Mouse (Mus musculus): ENCODE data around the gene Vps41. TPM values are rescaled to one million over a fixed set of nuclear protein-coding genes. Genes with fewer than 3 reads are reported as not detected.

Gene Vps41
- polyA plus RNA-seq, 1 experiment from 2014 or later: 105 TPM

DNA sequence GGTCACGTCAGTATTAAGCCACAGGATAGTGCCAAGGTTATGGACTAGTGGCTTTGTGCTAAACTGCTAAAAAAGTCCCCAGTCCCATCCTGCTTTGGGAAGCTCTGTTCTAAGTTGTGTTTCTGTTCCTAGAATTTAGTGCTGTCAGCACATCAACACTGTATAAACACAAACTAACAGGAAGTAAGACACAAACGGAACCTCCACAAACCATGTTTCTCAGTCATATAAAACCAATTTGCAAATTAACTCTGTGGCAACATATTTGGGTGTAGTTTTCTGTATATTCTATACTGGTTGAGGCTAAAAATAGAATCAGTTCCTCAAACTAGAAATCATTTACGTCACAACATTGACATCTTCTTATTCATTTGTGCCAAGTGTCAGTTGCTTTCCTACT, 83.3 kb downstream of the Vps41 start:
- Histone ChIP-seq H3K27me3 (no peaks in the 10 kb centered on the region), H3K9me3 (replicated peaks) (no peaks in the 10 kb centered on the region), H3K9ac (no peak overlapping the region), H3K4me2 (replicated peaks) (no peak overlapping the region), H3K4me1 (no peaks in the 10 kb centered on the region), H3K4me3 (no peak overlapping the region), H3K36me3 (no peaks in the 10 kb centered on the region), H3K27ac (no peak overlapping the region)
- whole genome bisulfite sequencing: 78% methylated on average over 3 of the region's 3 CpGs
- ATAC-seq (ENCODE audit: low FRiP score): no peak

DNA sequence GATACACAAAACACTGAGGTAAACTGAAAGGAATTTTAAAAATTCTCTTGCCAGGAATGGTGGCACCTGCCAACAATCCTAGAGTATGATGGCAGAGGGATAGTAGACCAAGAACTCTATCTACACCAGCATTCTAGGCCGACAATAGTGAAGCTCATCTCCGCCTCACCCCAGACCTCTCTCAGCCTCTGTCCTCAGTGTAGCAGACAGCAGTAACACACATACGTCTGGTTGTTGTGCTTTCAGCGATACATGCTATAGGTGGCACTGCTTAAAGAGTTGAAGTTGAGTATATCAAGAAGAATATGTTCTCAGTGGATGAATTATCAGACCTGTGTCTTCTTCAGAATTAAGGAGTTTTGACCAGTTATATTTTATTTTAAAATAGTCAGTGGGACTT, 92.4 kb downstream of the Vps41 start:
- Histone ChIP-seq H3K4me2 (replicated peaks) (no peak overlapping the region), H3K9me3 (replicated peaks) (no peaks in the 10 kb centered on the region), H3K4me1 (no peaks in the 10 kb centered on the region), H3K27me3 (no peaks in the 10 kb centered on the region), H3K9ac (no peak overlapping the region), H3K4me3 (no peak overlapping the region), H3K27ac (no peak overlapping the region), H3K36me3 (peaks cover 5% of the 10 kb centered on the region)
- peak; percentile 33; the same call in 1 of the 2 replicates for ATAC-seq (ENCODE audit: low FRiP score)
- 83% methylated on average over 4 of the region's 4 CpGs for WGBS

DNA sequence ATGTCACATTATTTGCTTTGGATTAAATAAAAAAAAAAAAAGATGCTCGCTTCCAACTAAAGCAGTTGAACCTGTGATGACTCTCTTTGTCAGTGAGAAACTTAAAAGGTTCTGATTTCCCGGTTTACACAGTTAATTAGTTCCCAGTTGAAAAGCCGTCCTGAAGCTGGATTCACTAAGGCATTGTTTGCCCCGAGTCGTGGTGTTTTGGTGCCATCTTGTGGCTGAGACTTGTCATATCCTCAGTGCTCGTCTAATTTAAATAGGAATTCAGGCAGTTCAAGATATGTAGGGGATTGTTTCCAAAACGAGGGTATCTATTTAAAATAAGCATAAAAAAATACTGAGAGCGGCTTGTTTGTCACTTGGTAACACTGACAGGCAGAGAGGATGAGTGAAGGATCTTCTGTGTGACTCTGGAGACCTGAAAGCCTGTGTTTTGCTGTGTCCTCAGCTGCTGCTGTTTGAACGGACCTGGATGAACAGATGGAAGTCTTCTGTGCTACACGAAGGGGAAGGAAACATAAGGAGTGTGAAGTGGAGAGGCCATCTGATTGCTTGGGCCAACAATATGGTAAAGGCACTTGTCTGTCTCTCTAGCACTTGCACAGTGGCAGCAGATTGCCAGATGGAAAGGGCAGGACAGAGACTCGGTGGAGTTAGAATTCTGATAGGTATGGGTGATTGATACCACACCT, 93.0 kb downstream of the Vps41 start:
- H3K27me3 ChIP-seq: no peaks in the 10 kb centered on the region
- no peaks in the 10 kb centered on the region for H3K4me1 ChIP-seq
- H3K36me3 ChIP-seq: peaks cover 8% of the 10 kb centered on the region
- 21% methylated on average over 11 of the region's 11 CpGs for WGBS
- H3K9ac ChIP-seq: no peak overlapping the region
- no peaks in the 10 kb centered on the region for H3K9me3 ChIP-seq (replicated peaks)
- no peak overlapping the region for H3K27ac ChIP-seq
- peak; percentile 86 for ATAC-seq (ENCODE audit: low FRiP score)
- no peak overlapping the region for H3K4me2 ChIP-seq (replicated peaks)
- H3K4me3 ChIP-seq: no peak overlapping the region

DNA sequence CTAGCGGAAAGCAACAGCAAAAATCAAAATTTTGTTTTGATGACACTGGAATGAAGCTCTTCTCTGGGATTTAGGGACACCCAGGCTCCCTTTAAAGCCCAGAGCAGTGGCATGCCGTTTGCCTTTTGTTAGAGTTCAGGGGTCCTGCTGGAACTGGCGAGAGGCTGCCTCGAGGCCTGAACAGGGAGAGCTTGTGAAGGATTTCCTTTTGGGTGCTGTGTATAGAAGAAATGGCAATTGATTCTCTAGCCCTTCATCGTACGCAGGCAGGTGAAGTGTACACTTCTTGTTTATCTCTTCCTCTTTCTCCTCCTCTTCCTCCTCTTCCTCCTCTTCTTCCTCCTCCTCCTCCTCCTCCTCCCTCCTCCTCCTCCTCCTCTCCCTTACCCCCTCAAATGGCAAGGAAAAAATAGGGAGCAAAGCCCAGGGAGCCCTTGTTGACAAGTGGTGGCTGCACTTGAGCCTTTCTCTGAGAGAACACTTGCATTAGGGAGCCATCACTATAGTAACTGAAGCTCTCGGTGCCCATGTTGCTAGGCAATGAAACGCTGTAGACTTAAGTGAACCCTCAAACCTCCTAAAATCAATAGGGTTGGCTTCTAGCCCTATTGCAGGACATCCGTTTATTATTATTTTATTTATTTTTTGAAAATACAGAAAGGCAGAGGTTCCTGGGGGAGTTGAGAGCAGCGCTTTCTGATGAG, 107.5 kb downstream of the Vps41 start:
- Histone ChIP-seq H3K4me2 (replicated peaks) (no peak overlapping the region), H3K4me1 (peaks cover 5% of the 10 kb centered on the region), H3K36me3 (peaks cover 8% of the 10 kb centered on the region), H3K4me3 (no peak overlapping the region), H3K27me3 (no peaks in the 10 kb centered on the region), H3K9ac (no peak overlapping the region), H3K9me3 (replicated peaks) (no peaks in the 10 kb centered on the region), H3K27ac (peak overlapping the region; percentile 64; the same call in 1 of the 2 replicates)
- WGBS: 72% methylated on average over 10 of the region's 10 CpGs
- ATAC-seq (ENCODE audit: low FRiP score): peak; percentile 80

GRCm38 (mm10) chr13:18827029-18827428, 109.9 kb downstream of the Vps41 start:
- WGBS: 91% methylated on average over 10 of the region's 10 CpGs
- Histone ChIP-seq H3K9me3 (replicated peaks) (no peaks in the 10 kb centered on the region), H3K4me3 (no peak overlapping the region), H3K36me3 (peaks cover 8% of the 10 kb centered on the region), H3K27ac (no peak overlapping the region), H3K4me2 (replicated peaks) (no peak overlapping the region), H3K9ac (no peak overlapping the region), H3K4me1 (peaks cover 5% of the 10 kb centered on the region), H3K27me3 (no peaks in the 10 kb centered on the region)
- no peak for ATAC-seq (ENCODE audit: low FRiP score)

- WGBS: 84% methylated on average over 3 of the region's 3 CpGs
- no peaks in the 10 kb centered on the region for H3K9me3 ChIP-seq (replicated peaks)
- H3K27me3 ChIP-seq: no peaks in the 10 kb centered on the region
- no peak overlapping the region for H3K27ac ChIP-seq
- H3K4me1 ChIP-seq: no peaks in the 10 kb centered on the region
- no peak overlapping the region for H3K4me2 ChIP-seq (replicated peaks)
- peaks cover 8% of the 10 kb centered on the region for H3K36me3 ChIP-seq
- no peak overlapping the region for H3K4me3 ChIP-seq
- H3K9ac ChIP-seq: no peak overlapping the region
- no peak for ATAC-seq (ENCODE audit: low FRiP score)
Observed at GRCm38 (mm10) chr13:18830486-18830885, 113.4 kb downstream of the Vps41 start.

GRCm38 (mm10) chr13:18839231-18839630, 122.1 kb downstream of the Vps41 start:
- Histone ChIP-seq H3K4me2 (replicated peaks) (no peak overlapping the region), H3K36me3 (0 out of 2 replicates have a peak, but pooled peaks cover 3% of the 10 kb centered on the region), H3K4me3 (no peak overlapping the region), H3K27me3 (no peaks in the 10 kb centered on the region), H3K9ac (no peak overlapping the region), H3K9me3 (replicated peaks) (no peaks in the 10 kb centered on the region), H3K27ac (no peak overlapping the region), H3K4me1 (no peaks in the 10 kb centered on the region)
- WGBS: 93% methylated on average over 4 of the region's 4 CpGs
- no peak for ATAC-seq (ENCODE audit: low FRiP score)

GRCm38 (mm10) chr13:18840366-18840765, 123.3 kb downstream of the Vps41 start:
- 0 out of 2 replicates have a peak, but pooled peaks cover 3% of the 10 kb centered on the region for H3K36me3 ChIP-seq
- WGBS: 53% methylated on average over 4 of the region's 4 CpGs
- H3K27me3 ChIP-seq: no peaks in the 10 kb centered on the region
- H3K4me1 ChIP-seq: no peaks in the 10 kb centered on the region
- H3K4me2 ChIP-seq (replicated peaks): no peak overlapping the region
- no peak overlapping the region for H3K27ac ChIP-seq
- no peak for ATAC-seq (ENCODE audit: low FRiP score)
- H3K4me3 ChIP-seq: no peak overlapping the region
- H3K9me3 ChIP-seq (replicated peaks): no peaks in the 10 kb centered on the region
- H3K9ac ChIP-seq: no peak overlapping the region

GRCm38 (mm10) chr13:18841019-18841418, 123.9 kb downstream of the Vps41 start:
- Histone ChIP-seq H3K4me2 (replicated peaks) (no peak overlapping the region), H3K9ac (no peak overlapping the region), H3K4me3 (no peak overlapping the region), H3K27me3 (no peaks in the 10 kb centered on the region), H3K9me3 (replicated peaks) (no peaks in the 10 kb centered on the region), H3K36me3 (0 out of 2 replicates have a peak, but pooled peaks cover 8% of the 10 kb centered on the region), H3K4me1 (no peaks in the 10 kb centered on the region), H3K27ac (no peak overlapping the region)
- 74% methylated on average over 2 of the region's 2 CpGs for WGBS
- ATAC-seq (ENCODE audit: low FRiP score): no peak

DNA sequence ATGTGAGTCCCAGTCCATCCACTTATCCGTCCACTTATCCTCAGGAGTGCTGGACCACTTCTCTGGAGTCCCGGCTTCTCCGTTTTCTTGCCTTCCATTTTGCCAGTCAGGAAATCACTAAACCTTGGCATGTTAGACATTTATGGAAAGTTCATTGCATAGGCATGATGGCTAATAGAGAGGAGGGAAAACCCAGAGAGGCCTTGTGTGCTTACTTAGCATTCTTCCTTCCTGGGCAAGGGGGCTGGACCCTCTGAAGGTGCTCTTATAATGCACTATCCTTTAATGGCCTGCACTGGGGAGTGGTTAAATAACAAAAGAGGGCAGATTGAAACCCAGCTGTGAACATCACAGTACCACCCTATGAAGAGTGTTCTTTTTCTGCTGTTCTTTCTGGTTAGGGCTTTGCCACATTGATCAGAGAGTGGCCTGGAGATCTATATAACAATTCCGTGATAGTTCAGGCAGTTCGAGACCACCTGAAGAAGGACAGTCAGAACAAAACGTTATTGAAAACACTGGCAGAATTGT, 124.7 kb downstream of the Vps41 start:
- Histone ChIP-seq H3K4me2 (replicated peaks) (no peak overlapping the region), H3K9ac (no peak overlapping the region), H3K27me3 (no peaks in the 10 kb centered on the region), H3K4me1 (no peaks in the 10 kb centered on the region), H3K4me3 (no peak overlapping the region), H3K36me3 (0 out of 2 replicates have a peak, but pooled peaks cover 12% of the 10 kb centered on the region), H3K27ac (no peak overlapping the region), H3K9me3 (replicated peaks) (no peaks in the 10 kb centered on the region)
- ATAC-seq (ENCODE audit: low FRiP score): no peak
- 87% methylated on average over 6 of the region's 6 CpGs for WGBS

- WGBS: 90% methylated on average over 4 of the region's 4 CpGs
- H3K27ac ChIP-seq: no peak overlapping the region
- no peak overlapping the region for H3K9ac ChIP-seq
- H3K4me1 ChIP-seq: no peaks in the 10 kb centered on the region
- ATAC-seq (ENCODE audit: low FRiP score): no peak
- H3K4me3 ChIP-seq: no peak overlapping the region
- no peaks in the 10 kb centered on the region for H3K9me3 ChIP-seq (replicated peaks)
- H3K27me3 ChIP-seq: no peaks in the 10 kb centered on the region
- H3K4me2 ChIP-seq (replicated peaks): no peak overlapping the region
- 0 out of 2 replicates have a peak, but pooled peaks cover 12% of the 10 kb centered on the region for H3K36me3 ChIP-seq
Observed at GRCm38 (mm10) chr13:18842556-18842955, 125.5 kb downstream of the Vps41 start.

DNA sequence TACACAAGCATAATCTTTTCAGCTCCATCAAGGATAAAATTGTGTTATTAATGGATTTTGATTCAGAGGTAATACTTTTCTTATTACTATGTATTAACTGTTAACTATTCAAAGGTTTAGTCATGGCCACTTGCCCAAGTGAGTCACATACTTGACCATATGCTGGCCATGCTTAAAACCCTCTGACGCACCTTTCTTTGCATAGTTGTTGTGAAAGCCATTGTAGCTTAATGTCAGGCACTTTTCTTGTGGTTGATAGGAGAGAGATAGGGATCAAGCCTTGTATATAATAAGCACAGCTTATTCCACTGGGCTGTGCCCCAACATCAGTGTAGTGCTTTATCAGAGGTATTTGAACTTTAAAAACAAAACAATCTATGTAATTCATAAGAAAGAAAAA, 126.5 kb downstream of the Vps41 start:
- no peaks in the 10 kb centered on the region for H3K4me1 ChIP-seq
- no peak for ATAC-seq (ENCODE audit: low FRiP score)
- 97% methylated on average over 1 of the region's 1 CpGs for WGBS

More for the DNA sequence above, 126.5 kb downstream of the Vps41 start:
- H3K9me3 ChIP-seq (replicated peaks): no peaks in the 10 kb centered on the region
- H3K27ac ChIP-seq: no peak overlapping the region
- H3K9ac ChIP-seq: no peak overlapping the region
- no peak overlapping the region for H3K4me2 ChIP-seq (replicated peaks)
- no peaks in the 10 kb centered on the region for H3K27me3 ChIP-seq
- H3K36me3 ChIP-seq: 0 out of 2 replicates have a peak, but pooled peaks cover 12% of the 10 kb centered on the region
- H3K4me3 ChIP-seq: no peak overlapping the region

Measured in hindbrain, embryonic 12.5 days (tissue).